Mouse (Mus musculus) kidney, embryonic 14.5 days (tissue): ENCODE results near the gene Adcy6. TPM values are rescaled to one million over a fixed set of nuclear protein-coding genes. Genes with fewer than 3 reads are reported as not detected.
A peak's percentile ranks its signal among the peaks of the same experiment; 100 is the strongest.

Source experiments
- ATAC-seq: fragments of 200-750 bp; cut with Nextera tagmentation; 2 replicates; pipeline ENCODE4 v1.8.0; 2017; ENCODE audit warnings: moderate number of reproducible peaks, mild to moderate bottlenecking, moderate TSS enrichment, moderate library complexity; ENCODE audit not compliant: low FRiP score, low TSS enrichment
- H3K27ac ChIP-seq: fragments of 300-500 bp; sonication (generic); 2 replicates; pipeline ENCODE4 v1.5.1; 2014; ENCODE audit warnings: low read depth, mild to moderate bottlenecking, low read length, moderate library complexity, mixed read lengths
- H3K27me3 ChIP-seq: fragments of 300-500 bp; sonication (generic); 2 replicates; pipeline ENCODE4 v1.6.1; 2014; ENCODE audit warnings: mild to moderate bottlenecking, low read length; ENCODE audit not compliant: control insufficient read depth, insufficient read depth
- H3K36me3 ChIP-seq: fragments of 300-500 bp; sonication (generic); 2 replicates; pipeline ENCODE4 v1.6.1; 2014; ENCODE audit warnings: low read length, mixed read lengths; ENCODE audit not compliant: control insufficient read depth, insufficient read depth
- H3K4me1 ChIP-seq: fragments of 300-500 bp; sonication (generic); 2 replicates; pipeline ENCODE4 v1.6.1; 2014; ENCODE audit warnings: low read length, mixed read lengths; ENCODE audit not compliant: control insufficient read depth, insufficient read depth
- H3K4me2 ChIP-seq: fragments of 300-500 bp; sonication (generic); replicated peaks from 2 replicates; pipeline ENCODE4 v1.6.1; 2014; ENCODE audit warnings: low read depth, mild to moderate bottlenecking, low read length
- H3K4me3 ChIP-seq: fragments of 300-500 bp; sonication (generic); 2 replicates; pipeline ENCODE4 v1.5.1; 2014; ENCODE audit warnings: mild to moderate bottlenecking, low read length
- H3K9ac ChIP-seq: fragments of 300-500 bp; sonication (generic); 2 replicates; pipeline ENCODE4 v1.6.1; 2014; ENCODE audit warnings: low read depth, mild to moderate bottlenecking, low read length, moderate library complexity
- H3K9me3 ChIP-seq: fragments of 300-500 bp; sonication (generic); 2 replicates; pipeline ENCODE4 v1.6.1; 2016; ENCODE audit warnings: low read length; ENCODE audit not compliant: control insufficient read depth
- WGBS: fragments of 180-500 bp; shearing (Covaris S2); extraction: QIAGEN DNeasy Blood & Tissue Kit; methylation state at CpG from one replicate; pipeline ENCODE4 v1.1.7; 2014; 5-methylcytosine and 5-hydroxymethylcytosine counted together
- polyA plus RNA-seq: library from polyadenylated mRNA; unstranded; fragments of >200 nt; fragmentation: Nextera tagmentation; extraction: Ambion mirVana; gene quantifications from 2 replicates; pipeline ENCODE4 v1.2.1, GENCODE M21; 2014

Adcy6 gene
- polyA plus RNA-seq, 1 experiment from 2014 or later: 26.2 TPM

GRCm38 (mm10) chr15:98608784-98609250, 1.1 kb downstream of the Adcy6 start:
- no peaks in the 10 kb centered on the region for H3K9me3 ChIP-seq

GRCm38 (mm10) chr15:98608058-98608783, 1.7 kb downstream of the Adcy6 start:
- peak overlapping the region; percentile 95; the same call in 1 of the 2 replicates for H3K27ac ChIP-seq
- H3K9ac ChIP-seq: peak overlapping the region; percentile 93
- H3K4me1 ChIP-seq: peaks cover 32% of the 10 kb centered on the region

More at GRCm38 (mm10) chr15:98608784-98609250, 1.1 kb downstream of the Adcy6 start:
- Histone ChIP-seq H3K27ac (peak overlapping the region; percentile 95), H3K4me3 (peak overlapping the region; percentile 83), H3K9ac (peak overlapping the region; percentile 93), H3K27me3 (no peaks in the 10 kb centered on the region), H3K36me3 (peaks cover 7% of the 10 kb centered on the region), H3K4me2 (peak overlapping the region; percentile 87), H3K4me1 (peaks cover 26% of the 10 kb centered on the region)
- WGBS: 2% methylated on average over 10 of the region's 26 CpGs
- ATAC-seq: peak; percentile 5; the same call in 1 of the 2 replicates

DNA sequence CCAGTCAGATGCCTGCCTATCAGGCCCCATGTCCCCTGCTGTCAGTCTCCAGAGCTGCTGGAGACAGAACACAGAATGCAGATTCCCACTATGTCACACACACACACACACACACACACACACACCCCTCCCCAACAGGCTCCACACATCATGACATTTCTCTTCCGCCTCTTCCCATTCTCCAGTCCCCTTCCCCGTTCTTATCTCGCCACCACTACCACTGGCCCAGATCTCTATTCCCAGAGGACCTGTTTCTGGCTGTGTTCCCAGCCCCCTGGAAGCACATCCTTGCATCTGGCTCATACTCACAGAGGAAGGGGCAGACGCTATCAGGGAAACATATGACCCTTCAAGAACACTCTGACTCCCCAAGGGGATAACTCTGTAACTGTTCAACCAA, 2.3 kb downstream of the Adcy6 start:
- peak; percentile 3; the same call in 1 of the 2 replicates for ATAC-seq
- no peaks in the 10 kb centered on the region for H3K9me3 ChIP-seq
- peaks cover 18% of the 10 kb centered on the region for H3K36me3 ChIP-seq
- peak overlapping the region; percentile 95; the same call in 1 of the 2 replicates for H3K27ac ChIP-seq
- peak overlapping the region; percentile 93; the same call in 1 of the 2 replicates for H3K9ac ChIP-seq
- H3K4me3 ChIP-seq: peak overlapping the region; percentile 83
- no peaks in the 10 kb centered on the region for H3K27me3 ChIP-seq
- 24% methylated on average over 4 of the region's 4 CpGs for WGBS
- H3K4me2 ChIP-seq: peak overlapping the region; percentile 87
- H3K4me1 ChIP-seq: peaks cover 39% of the 10 kb centered on the region

More at GRCm38 (mm10) chr15:98608058-98608783, 1.7 kb downstream of the Adcy6 start:
- ATAC-seq: no peak
- H3K9me3 ChIP-seq: no peaks in the 10 kb centered on the region
- peaks cover 13% of the 10 kb centered on the region for H3K36me3 ChIP-seq
- WGBS: 11% methylated on average over 10 of the region's 10 CpGs
- peak overlapping the region; percentile 83 for H3K4me3 ChIP-seq
- H3K4me2 ChIP-seq: peak overlapping the region; percentile 87
- H3K27me3 ChIP-seq: no peaks in the 10 kb centered on the region

DNA sequence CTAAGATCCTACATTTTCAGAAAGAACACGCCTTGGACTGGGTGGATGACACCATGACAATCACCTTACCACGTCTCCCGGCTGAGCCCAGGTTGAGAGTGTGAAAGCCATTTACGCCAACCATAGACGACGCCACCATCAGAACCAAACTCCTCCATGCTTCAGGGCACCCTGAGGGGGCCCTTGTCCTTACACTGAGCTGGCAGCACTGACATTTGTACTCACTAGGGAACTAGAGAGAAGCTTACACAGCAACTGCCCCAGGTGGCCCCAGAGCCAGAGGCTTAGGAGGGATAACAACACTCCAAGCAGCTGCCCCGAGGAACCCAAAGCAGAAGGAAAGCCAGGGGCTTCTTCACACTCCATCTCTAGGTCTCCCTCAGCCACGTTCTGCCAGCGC, 3.1 kb downstream of the Adcy6 start:
- Histone ChIP-seq H3K4me3 (no peak overlapping the region), H3K36me3 (peaks cover 18% of the 10 kb centered on the region), H3K9ac (peak overlapping the region; percentile 23; the same call in 1 of the 2 replicates), H3K4me2 (peak overlapping the region; percentile 87), H3K27me3 (no peaks in the 10 kb centered on the region), H3K27ac (no peak overlapping the region), H3K4me1 (peaks cover 46% of the 10 kb centered on the region), H3K9me3 (no peaks in the 10 kb centered on the region)
- 59% methylated on average over 9 of the region's 9 CpGs for WGBS
- no peak for ATAC-seq

DNA sequence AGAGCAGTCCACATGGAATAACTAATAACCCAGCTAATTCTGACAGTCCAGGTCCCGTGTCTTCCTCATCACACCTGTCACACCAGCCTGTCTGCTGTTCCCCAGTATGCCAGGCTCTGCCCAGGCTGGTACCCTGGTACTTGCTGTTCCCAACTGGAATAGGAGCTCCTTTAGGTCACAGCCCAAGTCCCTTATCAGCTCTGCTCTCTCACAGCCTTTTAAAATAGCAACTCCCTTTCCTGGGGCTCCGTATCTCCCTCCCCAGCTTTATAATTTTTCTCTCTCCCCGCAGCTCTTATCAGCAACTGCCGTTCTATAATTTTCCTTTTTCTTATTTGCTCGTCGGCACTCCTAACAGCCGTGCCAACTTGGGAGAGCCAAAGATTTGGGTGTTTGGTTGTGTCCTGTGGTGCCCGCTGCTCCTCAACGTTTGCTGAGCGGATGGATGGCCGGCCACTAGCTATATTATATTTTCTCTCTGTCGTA, 3.8 kb downstream of the Adcy6 start:
- Histone ChIP-seq H3K9ac (no peak overlapping the region), H3K27ac (no peak overlapping the region), H3K4me1 (peaks cover 49% of the 10 kb centered on the region), H3K9me3 (no peaks in the 10 kb centered on the region), H3K27me3 (no peaks in the 10 kb centered on the region), H3K4me3 (no peak overlapping the region), H3K4me2 (no peak overlapping the region), H3K36me3 (peaks cover 22% of the 10 kb centered on the region)
- no peak for ATAC-seq
- WGBS: 85% methylated on average over 12 of the region's 12 CpGs

- Histone ChIP-seq H3K9me3 (no peaks in the 10 kb centered on the region), H3K27ac (no peak overlapping the region), H3K4me1 (peaks cover 54% of the 10 kb centered on the region), H3K9ac (no peak overlapping the region), H3K4me2 (no peak overlapping the region), H3K27me3 (no peaks in the 10 kb centered on the region), H3K4me3 (no peak overlapping the region), H3K36me3 (peaks cover 37% of the 10 kb centered on the region)
- WGBS: 89% methylated on average over 24 of the region's 24 CpGs
- no peak for ATAC-seq
Observed at GRCm38 (mm10) chr15:98604041-98604575, 5.8 kb downstream of the Adcy6 start.

DNA sequence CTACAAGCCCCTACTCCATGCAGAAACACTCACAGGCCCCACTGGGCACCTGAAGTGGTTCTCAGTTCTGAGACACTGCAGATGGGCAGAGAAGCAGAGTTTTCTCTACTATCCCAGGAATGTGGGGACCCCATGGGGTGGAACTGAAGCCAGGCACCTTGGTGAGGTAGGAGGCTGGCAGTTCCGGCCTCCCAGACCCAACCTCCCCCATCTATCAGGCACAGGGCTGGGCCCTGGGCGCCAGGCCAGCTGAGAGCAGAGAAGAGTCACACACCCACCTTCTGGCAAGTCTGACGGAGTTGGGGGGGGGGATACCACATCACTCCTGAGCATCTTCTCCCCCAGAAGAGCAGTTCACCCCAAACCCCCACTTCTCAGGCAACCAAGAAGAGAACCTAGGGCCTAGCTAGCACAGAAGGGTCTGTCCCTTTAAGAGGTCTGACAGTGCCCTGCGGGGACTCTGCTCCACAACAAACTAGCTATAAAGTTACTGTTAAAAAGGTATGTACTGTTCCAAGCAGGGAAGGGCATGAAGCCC, 6.9 kb downstream of the Adcy6 start:
- Histone ChIP-seq H3K27me3 (no peaks in the 10 kb centered on the region), H3K27ac (peak overlapping the region; percentile 74; the same call in 1 of the 2 replicates), H3K4me1 (peaks cover 51% of the 10 kb centered on the region), H3K4me3 (peak overlapping the region; percentile 35), H3K36me3 (peaks cover 48% of the 10 kb centered on the region), H3K4me2 (peak overlapping the region; percentile 56), H3K9ac (peak overlapping the region; percentile 42; the same call in 1 of the 2 replicates), H3K9me3 (no peaks in the 10 kb centered on the region)
- 26% methylated on average over 4 of the region's 4 CpGs for WGBS
- no peak for ATAC-seq

DNA sequence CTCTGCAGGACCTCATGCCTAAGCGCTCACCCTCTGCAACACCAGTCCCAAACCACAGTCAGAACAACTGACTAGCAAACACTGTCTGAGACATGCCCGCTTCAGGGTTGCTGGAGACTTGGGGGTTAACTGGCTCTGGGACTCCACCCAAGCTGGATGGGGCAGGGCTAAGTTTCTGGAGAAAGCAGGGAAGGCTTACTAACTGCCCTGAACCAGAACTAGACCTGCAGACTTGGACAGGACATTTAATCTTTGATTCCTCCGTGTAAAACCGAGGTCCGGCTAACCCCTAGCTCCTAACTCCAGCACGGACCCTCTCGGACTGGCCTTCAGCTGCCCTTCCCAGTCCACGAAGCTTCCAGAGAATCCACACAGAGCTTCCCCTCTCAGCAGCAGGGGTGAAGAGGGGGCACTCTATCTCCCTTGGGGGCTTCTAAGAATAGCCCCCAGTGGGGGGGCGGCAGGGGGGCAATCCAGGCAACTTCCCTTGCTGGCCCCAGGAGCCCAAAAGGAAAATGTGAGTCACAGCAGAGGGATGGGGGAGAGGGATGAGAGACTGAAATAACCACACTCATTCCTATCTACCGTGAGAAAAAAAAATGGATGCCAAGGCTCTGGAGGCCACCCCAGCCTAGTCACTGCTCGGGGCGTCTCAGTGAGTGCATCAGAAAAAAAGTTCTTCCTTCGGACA, 7.5 kb downstream of the Adcy6 start:
- Histone ChIP-seq H3K27me3 (no peaks in the 10 kb centered on the region), H3K4me3 (peak overlapping the region; percentile 35), H3K27ac (peak overlapping the region; percentile 74; the same call in 1 of the 2 replicates), H3K4me2 (peak overlapping the region; percentile 56), H3K9ac (peak overlapping the region; percentile 55; the same call in 1 of the 2 replicates), H3K4me1 (peaks cover 45% of the 10 kb centered on the region), H3K9me3 (no peaks in the 10 kb centered on the region), H3K36me3 (peaks cover 54% of the 10 kb centered on the region)
- 29% methylated on average over 13 of the region's 13 CpGs for WGBS
- peak; percentile 11; the same call in 1 of the 2 replicates for ATAC-seq
